Mouse (Mus musculus) retina, embryonic 14.5 days (tissue): ENCODE results near the gene Kif17.
A peak's percentile ranks its signal among the peaks of the same experiment; 100 is the strongest.

Source experiments
- DNase-seq: peaks from one replicate; pipeline ENCODE4 v3.0.0-alpha.2; 2015; ENCODE audit warnings: low spot score

Kif17 gene

DNA sequence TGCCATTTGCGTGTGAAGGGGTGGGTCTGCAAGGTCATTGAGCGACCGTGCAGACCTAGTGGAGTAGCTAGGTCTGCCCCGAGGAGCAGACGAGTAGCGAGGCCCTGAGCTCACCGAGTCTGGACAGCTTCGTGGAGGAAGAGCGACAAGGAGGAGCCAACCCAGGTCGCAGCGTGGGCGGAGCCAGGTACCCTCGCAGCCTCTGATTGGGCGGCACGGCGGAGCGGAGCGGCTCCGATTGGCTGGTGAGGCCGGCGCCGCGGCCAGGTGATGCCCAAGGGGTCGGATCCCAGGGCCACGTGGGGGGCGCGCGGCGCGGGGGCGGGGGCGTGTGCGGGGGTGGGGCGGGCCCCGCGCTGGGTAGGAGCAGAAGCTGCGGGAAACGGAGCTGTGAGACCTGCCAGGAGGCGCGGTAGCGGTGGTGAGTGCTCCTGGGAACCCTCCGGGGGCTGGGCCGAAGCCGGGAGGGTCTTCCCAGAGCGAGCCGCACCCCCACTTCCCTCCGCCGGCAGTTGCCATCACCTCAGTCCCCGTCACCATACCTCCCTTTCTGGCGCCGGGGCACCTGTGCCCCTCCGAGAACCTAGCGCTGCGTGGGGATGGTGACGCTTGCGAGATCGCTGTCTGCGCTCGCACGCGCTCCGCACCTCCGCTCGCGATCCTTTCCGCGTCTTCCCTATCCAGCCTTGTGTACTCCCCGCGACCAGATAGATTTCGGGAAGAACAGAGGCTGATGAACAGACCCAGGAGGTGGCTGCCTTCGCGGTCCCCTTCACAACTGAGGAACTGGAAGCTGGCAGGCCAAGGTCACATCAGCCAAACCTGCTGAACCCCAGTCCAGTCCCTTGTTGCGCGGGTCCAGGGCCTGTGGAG lies at the start of gene Kif17, which contains the start of gene Sh2d5:
Gene Kif17, plus strand, starts transcription at position 348 of the 873 bp plus-strand sequence.
Gene Sh2d5, plus strand, starts transcription at position 316 of the 873 bp plus-strand sequence.
- DNase-seq = peak; percentile 85

GRCm38 (mm10) chr4:138200769-138201168 lies 49.5 kb upstream of the Kif17 start:
- no peak for DNase-seq

DNA sequence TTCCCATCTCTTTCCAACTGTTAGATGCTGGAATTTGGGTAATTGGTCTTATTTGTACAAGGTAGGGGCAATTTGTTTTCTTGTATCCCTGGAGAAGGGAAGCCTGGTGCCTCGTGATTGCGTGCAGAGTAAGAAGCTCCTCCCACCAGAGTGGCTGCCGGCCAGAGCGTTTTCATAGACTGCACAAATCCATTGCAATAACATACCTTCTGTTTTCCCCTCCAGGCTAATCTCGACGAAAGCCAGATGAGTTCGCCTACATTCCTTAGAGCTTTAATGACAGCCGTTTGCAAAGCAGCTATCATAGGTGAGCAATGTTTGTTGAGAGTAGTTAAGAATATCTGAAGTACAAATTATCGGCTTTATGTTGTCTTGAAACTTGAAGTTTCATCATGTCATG lies 48.5 kb upstream of the Kif17 start:
- no peak for DNase-seq

DNA sequence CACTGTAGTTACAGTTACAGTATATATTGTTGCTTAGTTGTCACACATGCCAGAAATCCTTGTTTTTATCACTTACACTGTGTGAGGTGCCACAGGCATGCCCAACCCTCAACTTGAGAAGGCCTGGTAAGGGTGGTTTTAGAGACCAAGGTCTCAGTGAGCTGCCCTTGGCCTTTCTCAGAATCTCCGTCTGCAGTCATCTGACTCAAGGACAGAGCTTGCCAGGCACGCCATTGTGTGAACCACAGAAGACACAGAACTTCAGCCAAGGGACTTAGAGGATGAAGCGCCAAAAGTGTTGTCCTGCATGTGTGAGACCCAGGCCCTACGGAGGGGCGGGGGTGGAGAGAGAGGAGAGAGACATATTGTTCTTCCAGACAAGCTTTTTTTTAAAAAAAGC lies 40.1 kb upstream of the Kif17 start:
- no peak for DNase-seq

DNA sequence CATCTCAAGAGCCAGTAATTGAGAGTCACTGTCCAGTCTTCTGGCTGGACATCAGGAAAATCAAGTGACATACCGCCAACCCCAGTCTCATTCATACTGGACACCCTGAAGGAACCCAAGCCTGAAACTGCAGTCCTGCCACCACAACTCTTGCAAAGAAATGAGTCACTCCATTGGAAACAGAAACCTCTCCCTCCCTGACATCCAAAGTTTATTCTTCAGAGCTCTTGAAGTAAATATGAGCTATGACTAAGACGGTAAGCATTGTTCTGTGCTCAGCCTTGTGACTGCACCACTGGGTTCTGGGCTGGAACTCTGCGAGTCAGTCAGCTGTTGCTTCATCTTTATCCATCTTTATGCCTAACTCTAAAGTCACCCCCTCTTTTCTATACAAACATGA lies 36.4 kb upstream of the Kif17 start:
- no peak for DNase-seq

- DNase-seq = no peak
Measured at GRCm38 (mm10) chr4:138215671-138216199, 34.5 kb upstream of the Kif17 start.

DNA sequence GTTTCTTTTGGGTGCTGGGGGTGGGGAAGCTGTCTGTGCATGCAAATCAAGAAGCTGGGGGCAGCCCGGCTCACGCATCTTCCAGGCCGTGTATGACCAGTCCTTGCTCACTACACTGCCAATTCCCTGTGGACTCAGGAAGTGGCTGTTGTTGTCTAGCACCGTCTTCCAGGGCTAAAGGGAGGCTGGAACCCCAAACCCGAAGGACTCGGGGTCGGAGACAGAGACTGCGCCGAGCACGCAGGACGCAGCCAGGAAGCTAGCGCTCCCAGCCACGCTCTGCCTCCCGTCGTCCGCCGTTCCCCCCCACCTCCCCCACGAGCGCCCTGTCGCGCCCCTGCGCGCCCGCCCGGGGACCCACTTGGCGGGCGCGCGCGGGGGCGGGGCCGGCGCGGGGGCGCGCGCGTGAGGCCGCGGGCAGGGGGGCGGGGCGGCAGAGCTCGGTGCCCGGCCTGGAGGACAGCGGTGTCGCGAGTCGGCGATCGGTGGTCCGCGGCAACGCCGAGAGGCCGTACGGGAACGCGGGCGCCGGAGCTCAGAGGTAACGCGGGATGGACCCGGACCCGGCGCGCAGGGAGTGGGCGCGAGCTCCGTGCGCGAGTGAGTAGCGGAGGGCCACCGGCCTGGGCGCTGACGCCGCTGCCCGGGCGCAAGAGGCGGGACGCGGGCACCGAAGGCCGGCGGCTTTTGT lies 33.9 kb upstream of the Kif17 start, which contains the start of gene Hp1bp3:
Gene Hp1bp3, plus strand, starts transcription at position 97 of the 691 bp plus-strand sequence.
- peak; percentile 80 for DNase-seq

GRCm38 (mm10) chr4:138216891-138217392 lies 33.3 kb upstream of the Kif17 start:
- peak; percentile 98 for DNase-seq

DNA sequence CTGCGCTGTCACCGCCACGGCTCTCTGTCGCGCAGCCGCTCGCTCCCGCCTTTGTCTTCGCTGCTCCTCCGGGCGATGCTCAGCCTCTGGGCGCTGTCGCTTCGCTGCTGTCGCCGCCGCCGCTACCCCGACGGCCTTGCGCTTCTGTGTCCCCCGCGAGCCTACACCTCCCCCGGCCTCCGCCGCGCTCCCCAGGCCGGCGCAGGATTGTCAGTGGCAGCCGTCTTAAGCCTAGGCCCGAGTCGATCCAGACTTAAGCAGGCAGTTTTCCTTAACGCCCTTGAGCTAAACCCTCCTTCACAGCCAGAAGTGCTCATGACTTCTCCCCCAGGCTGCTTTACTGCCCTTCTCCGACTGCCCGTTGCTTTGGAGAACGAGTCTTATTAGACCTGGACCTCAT lies 32.8 kb upstream of the Kif17 start:
- DNase-seq = no peak

DNA sequence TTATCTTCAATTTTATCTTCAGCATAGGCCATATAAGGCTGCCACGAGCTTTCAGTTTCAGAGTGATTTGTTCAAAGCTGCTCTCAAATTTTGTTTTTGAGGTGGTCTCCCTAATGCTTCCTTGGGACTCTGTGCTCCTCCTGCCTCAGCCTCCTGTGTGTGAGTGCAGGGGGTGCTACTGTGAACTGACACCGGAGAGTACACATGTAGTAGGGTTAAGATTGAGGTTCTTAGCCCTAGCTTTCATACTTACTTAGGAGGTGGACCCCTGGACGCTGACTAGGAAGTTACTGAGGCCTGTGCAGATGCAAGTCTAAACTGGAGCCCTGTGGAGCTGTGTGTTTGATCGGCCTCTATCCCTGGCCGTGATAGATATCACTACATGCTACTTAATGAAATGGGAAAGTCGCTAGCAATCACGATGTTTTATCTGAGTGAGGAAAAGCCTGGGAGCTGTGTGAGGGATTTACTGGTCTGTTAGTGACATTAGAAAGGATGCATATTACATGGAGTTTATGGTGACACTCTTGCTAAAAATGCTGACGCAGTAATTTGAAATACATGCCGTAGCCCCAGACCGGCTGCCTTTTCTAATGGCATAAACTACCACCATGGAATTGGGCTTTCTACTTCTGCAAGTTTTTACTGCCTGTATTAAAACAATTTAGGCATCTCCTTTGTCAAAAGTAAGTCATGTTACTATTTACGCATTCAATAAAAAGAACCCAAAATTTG lies 32.1 kb upstream of the Kif17 start:
- no peak for DNase-seq

DNA sequence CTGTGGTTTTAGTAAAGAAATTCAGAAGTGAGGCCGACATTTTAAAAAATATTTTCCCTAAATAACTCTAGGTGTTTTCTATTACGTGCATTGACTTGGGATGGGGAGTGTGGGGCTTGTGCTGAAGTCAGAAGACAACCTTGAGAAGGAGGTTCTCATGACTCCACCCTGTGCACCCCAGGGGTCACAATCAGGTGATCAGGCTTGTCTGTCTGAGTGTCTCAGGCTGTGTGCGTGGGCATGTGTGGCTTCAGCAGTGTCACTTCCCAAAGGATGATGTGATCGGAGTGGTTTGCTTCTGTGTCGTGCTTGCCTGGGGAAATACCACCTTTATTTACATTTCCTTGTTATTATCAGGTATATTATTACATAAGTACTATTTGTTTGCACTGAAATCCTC lies 30.9 kb upstream of the Kif17 start:
- no peak for DNase-seq

DNA sequence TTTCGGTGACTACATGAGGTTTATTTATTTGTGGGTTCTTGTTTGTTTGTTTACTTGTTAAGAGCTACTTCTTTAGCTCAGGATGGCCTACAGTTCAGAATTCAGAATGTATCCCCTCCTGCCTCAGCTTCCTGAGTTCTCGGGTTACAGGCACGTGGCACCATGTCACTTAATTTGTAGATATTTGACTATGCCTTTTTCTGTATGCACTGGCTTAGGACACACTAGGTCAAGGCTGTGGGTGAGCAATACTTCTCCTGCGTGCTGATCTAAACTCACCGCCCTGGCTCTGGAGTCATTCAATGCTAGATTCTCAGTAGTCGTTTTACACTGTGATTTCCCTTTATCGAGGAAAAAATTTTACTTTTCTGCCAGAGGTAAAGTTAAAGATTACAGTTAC lies 29.5 kb upstream of the Kif17 start:
- no peak for DNase-seq

DNA sequence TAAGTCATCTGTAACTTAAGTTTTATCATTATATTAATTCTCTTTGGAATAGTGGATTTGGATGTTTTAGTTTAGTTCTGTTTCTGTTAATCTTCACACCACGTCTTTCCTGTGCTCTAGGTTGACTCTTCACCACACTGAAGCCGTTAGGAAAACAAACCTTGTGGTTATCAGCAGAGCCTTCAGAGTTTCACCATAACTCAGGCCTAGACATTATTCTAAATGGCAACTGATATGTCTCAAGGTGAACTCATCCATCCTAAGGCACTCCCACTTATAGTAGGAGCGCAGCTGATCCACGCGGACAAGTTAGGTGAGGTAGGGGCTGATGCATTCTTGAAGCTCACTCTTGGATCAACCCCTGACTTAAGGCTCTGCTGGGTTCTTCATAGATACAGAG lies 28.8 kb upstream of the Kif17 start:
- DNase-seq = no peak

DNA sequence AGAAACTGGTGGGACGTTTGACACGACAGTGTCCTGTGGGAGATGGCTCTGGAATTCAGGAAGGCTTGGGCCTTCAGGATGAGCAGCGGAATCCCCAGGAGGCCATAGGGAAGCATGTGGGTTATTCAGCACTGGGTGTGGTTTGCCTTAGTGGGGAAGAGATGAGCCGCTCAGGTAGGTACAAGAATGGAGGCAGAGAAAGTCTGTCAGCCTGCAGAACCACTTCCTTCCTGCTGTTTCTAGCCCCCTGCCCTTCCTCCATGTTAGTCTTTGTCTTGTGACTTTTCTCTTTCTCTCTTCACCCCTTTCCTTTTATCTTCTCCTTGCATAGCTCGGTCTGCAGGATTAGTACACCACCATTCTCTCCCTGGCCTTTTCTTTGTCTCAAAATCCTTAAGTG lies 27.8 kb upstream of the Kif17 start:
- no peak for DNase-seq

GRCm38 (mm10) chr4:138223623-138224022 lies 26.6 kb upstream of the Kif17 start:
- DNase-seq = no peak

DNA sequence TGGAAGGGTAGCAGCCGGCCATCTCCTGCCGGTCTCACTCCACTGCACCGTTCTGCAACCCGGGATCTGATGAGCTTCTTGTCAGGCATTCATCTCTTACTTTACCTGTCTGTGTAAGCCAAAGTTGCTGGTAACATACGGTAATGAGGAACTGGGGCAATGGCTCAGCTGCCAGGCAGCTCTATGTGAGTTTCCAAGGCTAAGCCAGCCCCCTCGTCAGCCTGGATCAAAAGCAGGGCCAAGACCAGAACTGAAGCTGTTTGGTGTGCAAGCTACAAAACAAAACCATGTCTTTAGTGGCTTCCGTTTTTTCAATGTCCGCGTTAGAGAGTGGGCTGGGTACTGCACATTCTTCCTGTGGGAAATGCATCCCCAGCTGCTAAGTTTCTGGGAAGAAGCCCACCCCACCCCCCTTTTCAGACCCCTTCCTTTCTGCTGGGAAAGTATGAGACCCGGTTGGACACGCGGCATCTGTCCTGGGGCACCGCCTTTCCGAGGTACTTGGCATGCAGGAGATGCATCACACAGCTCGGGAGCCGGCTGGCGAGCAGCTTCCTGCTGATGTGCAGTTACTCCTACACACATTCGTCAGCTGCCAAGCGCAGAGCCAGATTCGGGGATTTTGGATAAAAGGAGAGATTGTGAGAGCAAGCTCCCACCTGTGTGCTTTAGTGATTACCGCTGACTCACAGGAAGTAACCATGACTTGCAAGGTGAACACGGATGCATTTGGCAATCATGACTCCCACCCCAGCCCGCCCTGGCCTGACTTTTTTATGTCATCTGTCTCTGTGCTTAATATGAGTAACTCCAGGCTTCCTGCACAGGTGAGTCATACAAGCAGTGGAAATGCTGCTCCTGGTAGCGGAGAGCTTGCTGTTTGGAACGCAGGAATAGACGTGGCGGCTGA lies 3.2 kb upstream of the Kif17 start:
- DNase-seq = no peak

DNA sequence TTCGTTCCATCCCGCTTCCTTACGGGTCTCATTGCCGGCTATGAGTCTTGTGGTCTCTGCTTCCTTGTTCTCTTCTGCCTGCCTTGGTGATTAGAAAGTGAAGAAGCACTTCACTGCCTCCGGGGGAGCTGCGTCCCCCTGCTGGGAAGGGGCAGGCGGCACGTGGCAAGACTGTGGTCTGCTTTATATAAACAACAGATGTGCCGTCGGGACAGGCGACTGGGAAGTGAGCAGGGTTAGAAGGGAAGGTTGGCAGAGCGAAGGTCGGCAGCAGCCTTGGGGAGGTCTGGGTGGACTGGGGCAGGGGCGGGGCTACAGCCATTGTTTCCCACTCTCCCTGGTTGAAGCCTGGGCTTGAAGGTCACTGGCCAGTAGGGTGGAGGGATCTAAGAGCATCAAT lies 1.6 kb downstream of the Kif17 start:
- DNase-seq = peak; percentile 61

DNA sequence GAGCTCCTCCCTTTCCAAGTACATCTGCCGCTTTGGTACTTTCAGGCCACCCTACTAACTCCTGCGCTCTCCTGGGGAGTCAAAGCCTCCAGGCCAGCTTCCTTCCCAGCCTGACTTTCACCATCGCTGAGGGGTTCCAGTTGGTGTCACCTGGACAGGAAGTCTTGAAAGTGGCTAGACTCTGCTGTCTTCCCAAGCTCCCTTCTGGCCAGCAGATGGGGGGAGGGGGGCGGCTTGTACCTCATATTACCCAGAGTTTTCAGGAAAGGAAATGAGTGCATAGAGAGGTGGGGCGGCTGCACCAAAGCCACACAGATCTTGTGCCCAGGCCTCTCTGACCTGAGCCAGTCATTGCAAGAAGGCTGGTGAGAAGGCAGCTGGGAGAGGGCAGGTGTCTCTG lies 2.0 kb downstream of the Kif17 start:
- DNase-seq = no peak

GRCm38 (mm10) chr4:138257116-138257687 lies 7.0 kb downstream of the Kif17 start:
- DNase-seq = no peak

- DNase-seq = no peak
Measured at GRCm38 (mm10) chr4:138258663-138259062, 8.4 kb downstream of the Kif17 start.

DNA sequence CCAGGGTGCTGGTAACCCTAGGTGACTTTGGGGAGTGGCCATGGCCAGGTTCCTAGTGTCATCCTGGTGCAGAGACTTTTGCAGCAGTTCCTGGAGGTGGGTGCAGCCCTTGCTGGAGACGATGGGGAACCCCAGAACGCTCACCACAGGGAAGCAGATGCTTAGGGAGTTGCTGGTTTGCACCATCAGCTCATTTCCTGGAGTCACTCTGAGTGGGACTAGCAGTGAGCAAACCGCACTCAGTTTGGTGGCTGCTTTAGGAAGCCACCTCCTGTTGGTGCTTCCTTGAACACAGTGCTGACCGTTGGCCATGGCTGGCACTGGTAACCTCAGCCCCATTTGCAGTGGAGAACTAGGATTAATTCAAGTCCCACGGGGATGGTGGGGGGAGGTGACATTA lies 9.2 kb downstream of the Kif17 start:
- no peak for DNase-seq
